Mouse (Mus musculus): ENCODE data around the gene Fbxl21.

- TF ChIP-seq POLR2A (IDR thresholded peaks at IDR 0.05; ENCODE audit: low read depth, low read length) (no peak), CTCF (IDR thresholded peaks at IDR 0.05; ENCODE audit: extremely low read depth, insufficient read length, insufficient replicate concordance, low read depth, low read length) (no peak)
These were observed 27.1 kb downstream of the Fbxl21 start for GRCm38 (mm10) chr13:56549364-56549763.

Measured in small intestine, adult 2 months (tissue).